Comparison of ENCODE assay signal across 12 mouse cellular contexts in genomic region chr10:80388731-80389130, GRCm38 (mm10). TPM values are rescaled to one million over a fixed set of nuclear protein-coding genes. Genes with fewer than 3 reads are reported as not detected.
DNase-seq lines count a peak whose midpoint lies in the region; ATAC-seq and TF ChIP-seq lines count a peak whose summit lies in the region.
"Had no signal": no experiment of that assay in that cellular context is flagged by ENCODE, and none has a peak within 500 bp of the region (broad histone marks: within the 10 kb centered on the region; RNA-seq: fewer than 3 reads in every experiment).

No protein-coding gene starts in this region.

- H3K9me3 ChIP-seq in forebrain, embryonic 12.5 days = no peaks in the 10 kb centered on the region
- no peaks in the 10 kb centered on the region for H3K9me3 ChIP-seq in forebrain, embryonic 11.5 days (ENCODE audit: control insufficient read depth, low read length)
- no peaks in the 10 kb centered on the region for H3K9me3 ChIP-seq in kidney, embryonic 15.5 days (replicated peaks)
- no peaks in the 10 kb centered on the region for H3K9me3 ChIP-seq in E14TG2a.4 (ENCODE audit: low read length)
- no peaks in the 10 kb centered on the region for H3K9me3 ChIP-seq in intestine, embryonic 15.5 days

- peaks cover 27% of the 10 kb centered on the region for H3K4me1 ChIP-seq in forebrain, embryonic 12.5 days
- peaks cover 21% of the 10 kb centered on the region for H3K4me1 ChIP-seq in forebrain, embryonic 11.5 days (replicated peaks; ENCODE audit: control insufficient read depth, insufficient read depth, low read length)
- H3K4me1 ChIP-seq in kidney, embryonic 15.5 days = peaks cover 40% of the 10 kb centered on the region
- peaks cover 20% of the 10 kb centered on the region; the same call in 1 of the 2 replicates for H3K4me1 ChIP-seq in kidney, adult 2 months (ENCODE audit: control insufficient read depth, insufficient read depth, low read length)
- H3K4me1 ChIP-seq in E14TG2a.4 (replicated peaks; ENCODE audit: low read depth, low read length) = peaks cover 78% of the 10 kb centered on the region
- H3K4me1 ChIP-seq in intestine, embryonic 15.5 days (replicated peaks) = peaks cover 30% of the 10 kb centered on the region

- no peak overlapping the region for H3K4me3 ChIP-seq in forebrain, embryonic 12.5 days (replicated peaks)
- H3K4me3 ChIP-seq in forebrain, embryonic 11.5 days (ENCODE audit: low read depth, low read length) = no peak overlapping the region
- 0 out of 2 replicates have a peak overlapping the region, but pooled peaks have one; percentile 74 for H3K4me3 ChIP-seq in kidney, embryonic 15.5 days (replicated peaks)
- H3K4me3 ChIP-seq in kidney, adult 2 months (ENCODE audit: insufficient read depth, low read depth, low read length) = no peak overlapping the region
- peak overlapping the region; percentile 80 for H3K4me3 ChIP-seq in E14TG2a.4 (replicated peaks; ENCODE audit: low read length)
- H3K4me3 ChIP-seq in intestine, embryonic 15.5 days (replicated peaks) = no peak overlapping the region

- no peak for DNase-seq in forebrain, embryonic 11.5 days (ENCODE audit: low spot score)
- no peak for DNase-seq in kidney, adult 2 months
- no peak for DNase-seq in layer of hippocampus, adult 9-11 months
- no peak for DNase-seq in urinary bladder, postnatal 4 days (ENCODE audit: low spot score in 2 of 2)
- DNase-seq: cerebellum, postnatal 25 days; heart, postnatal 10 days; lung, adult 18-20 months; right cerebral cortex, postnatal 14 days had no signal

- peak overlapping the region; percentile 91; the same call in 1 of the 2 replicates for H3K4me2 ChIP-seq in forebrain, embryonic 12.5 days
- no peak overlapping the region for H3K4me2 ChIP-seq in forebrain, embryonic 11.5 days (ENCODE audit: low read depth, low read length, severe bottlenecking)
- peak overlapping the region; percentile 97 for H3K4me2 ChIP-seq in kidney, embryonic 15.5 days
- no peak overlapping the region for H3K4me2 ChIP-seq in intestine, embryonic 15.5 days (replicated peaks)

- H3K27me3 ChIP-seq in forebrain, embryonic 12.5 days = no peaks in the 10 kb centered on the region
- H3K27me3 ChIP-seq in forebrain, embryonic 11.5 days (ENCODE audit: control insufficient read depth, insufficient read depth, low read length) = no peaks in the 10 kb centered on the region
- H3K27me3 ChIP-seq in kidney, embryonic 15.5 days = no peaks in the 10 kb centered on the region
- no peaks in the 10 kb centered on the region for H3K27me3 ChIP-seq in kidney, adult 2 months (replicated peaks; ENCODE audit: control insufficient read depth, insufficient read depth, low read length)
- peaks cover 13% of the 10 kb centered on the region for H3K27me3 ChIP-seq in E14TG2a.4 (ENCODE audit: insufficient read depth, low read length)
- no peaks in the 10 kb centered on the region for H3K27me3 ChIP-seq in intestine, embryonic 15.5 days (replicated peaks)

- H3K9ac ChIP-seq in forebrain, embryonic 12.5 days = no peak overlapping the region
- H3K9ac ChIP-seq in forebrain, embryonic 11.5 days (ENCODE audit: low read length) = no peak overlapping the region; the same call in 1 of the 2 replicates
- H3K9ac ChIP-seq in kidney, embryonic 15.5 days = 0 out of 2 replicates have a peak overlapping the region, but pooled peaks have one; percentile 96
- H3K9ac ChIP-seq in intestine, embryonic 15.5 days = peak overlapping the region; percentile 73; the same call in 1 of the 2 replicates

- no peak for TF ChIP-seq POLR2A in kidney, adult 2 months (IDR thresholded peaks at IDR 0.05; ENCODE audit: low read depth, low read length)

- no peak for ATAC-seq in forebrain, embryonic 12.5 days (ENCODE audit: low FRiP score)
- ATAC-seq in forebrain, embryonic 11.5 days (replicated peaks; ENCODE audit: low FRiP score) = no peak
- 0 out of 2 replicates have a peak, but pooled peaks have one; percentile 6 for ATAC-seq in kidney, embryonic 15.5 days (replicated peaks; ENCODE audit: low FRiP score)
- ATAC-seq in intestine, embryonic 15.5 days = no peak

- no peak for TF ChIP-seq CTCF in kidney, adult 2 months (conservative IDR thresholded peaks at IDR 0.05; ENCODE audit: insufficient read depth, insufficient read length, low read depth, low read length)
- no peak for TF ChIP-seq CTCF in E14TG2a.4 (conservative IDR thresholded peaks at IDR 0.05; ENCODE audit: low read length)

- 0 out of 2 replicates have a peak overlapping the region, but pooled peaks have one; percentile 5 for H3K27ac ChIP-seq in forebrain, embryonic 12.5 days
- no peak overlapping the region for H3K27ac ChIP-seq in forebrain, embryonic 11.5 days (ENCODE audit: low read depth, low read length)
- peak overlapping the region; percentile 83; the same call in 1 of the 2 replicates for H3K27ac ChIP-seq in kidney, embryonic 15.5 days
- H3K27ac ChIP-seq in kidney, adult 2 months (ENCODE audit: insufficient read depth, low read depth, low read length) = no peak overlapping the region
- no peak overlapping the region for H3K27ac ChIP-seq in intestine, embryonic 15.5 days

- H3K36me3 ChIP-seq in forebrain, embryonic 12.5 days (replicated peaks) = peaks cover 48% of the 10 kb centered on the region
- H3K36me3 ChIP-seq in forebrain, embryonic 11.5 days (ENCODE audit: control insufficient read depth, insufficient read depth, low read length) = peaks cover 20% of the 10 kb centered on the region
- H3K36me3 ChIP-seq in kidney, embryonic 15.5 days = peaks cover 50% of the 10 kb centered on the region
- H3K36me3 ChIP-seq in kidney, adult 2 months (ENCODE audit: control insufficient read depth, insufficient read depth, low read length) = no peaks in the 10 kb centered on the region
- H3K36me3 ChIP-seq in E14TG2a.4 (ENCODE audit: insufficient read depth, low read length) = peaks cover 65% of the 10 kb centered on the region
- peaks cover 21% of the 10 kb centered on the region for H3K36me3 ChIP-seq in intestine, embryonic 15.5 days

- 36% methylated on average over 2 of the region's 2 CpGs for WGBS in forebrain, embryonic 12.5 days
- WGBS in forebrain, embryonic 11.5 days = 24% methylated on average over 2 of the region's 2 CpGs
- WGBS in kidney, embryonic 15.5 days = 13% methylated on average over 2 of the region's 2 CpGs
- 32% methylated on average over 2 of the region's 2 CpGs for WGBS in kidney, adult 2 months
- 16% methylated on average over 2 of the region's 2 CpGs for WGBS in intestine, embryonic 15.5 days

RNA-seq across cellular contexts. Expression of gene Mex3d, which starts 1.3 kb away (rescaled TPM):
- 17.3 and 21.3 TPM in 2 replicates for polyA plus RNA-seq in forebrain, embryonic 12.5 days (2016; fragmentation: Nextera tagmentation; extraction: Ambion mirVana)
- polyA plus RNA-seq in forebrain, embryonic 11.5 days (2014; fragmentation: Nextera tagmentation; extraction: Ambion mirVana) = 13.3 and 15.9 TPM in 2 replicates
- polyA plus RNA-seq in kidney, embryonic 15.5 days (2015; fragmentation: Nextera tagmentation; extraction: Ambion mirVana) = 7.1 and 8.4 TPM in 2 replicates
- polyA plus RNA-seq in kidney, adult 2 months (2012; rRNA removed) = 7.9 and 11.9 TPM in 2 replicates
- 5.5 and 6.9 TPM in 2 replicates for polyA plus RNA-seq in intestine, embryonic 15.5 days (2015; fragmentation: Nextera tagmentation; extraction: Ambion mirVana)

RNA-seq across cellular contexts. Expression of gene Mbd3, which starts 10.6 kb away (rescaled TPM):
- polyA plus RNA-seq in forebrain, embryonic 12.5 days (2016; fragmentation: Nextera tagmentation; extraction: Ambion mirVana) = 312 and 327 TPM in 2 replicates
- polyA plus RNA-seq in forebrain, embryonic 11.5 days (2014; fragmentation: Nextera tagmentation; extraction: Ambion mirVana) = 276 and 322 TPM in 2 replicates
- 260 and 283 TPM in 2 replicates for polyA plus RNA-seq in kidney, embryonic 15.5 days (2015; fragmentation: Nextera tagmentation; extraction: Ambion mirVana)
- 143 and 151 TPM in 2 replicates for polyA plus RNA-seq in kidney, adult 2 months (2012; rRNA removed)
- 180 and 201 TPM in 2 replicates for polyA plus RNA-seq in intestine, embryonic 15.5 days (2015; fragmentation: Nextera tagmentation; extraction: Ambion mirVana)

RNA-seq across cellular contexts. Expression of gene Uqcr11, which starts 17.9 kb away (rescaled TPM):
- 371 and 400 TPM in 2 replicates for polyA plus RNA-seq in forebrain, embryonic 12.5 days (2016; fragmentation: Nextera tagmentation; extraction: Ambion mirVana)
- polyA plus RNA-seq in forebrain, embryonic 11.5 days (2014; fragmentation: Nextera tagmentation; extraction: Ambion mirVana) = 430 and 504 TPM in 2 replicates
- 790 and 798 TPM in 2 replicates for polyA plus RNA-seq in kidney, embryonic 15.5 days (2015; fragmentation: Nextera tagmentation; extraction: Ambion mirVana)
- 3,960 and 3,968 TPM in 2 replicates for polyA plus RNA-seq in kidney, adult 2 months (2012; rRNA removed)
- 890 and 1,161 TPM in 2 replicates for polyA plus RNA-seq in intestine, embryonic 15.5 days (2015; fragmentation: Nextera tagmentation; extraction: Ambion mirVana)

RNA-seq across cellular contexts. Expression of gene Plk5, which starts 32.5 kb away (rescaled TPM):
- polyA plus RNA-seq in forebrain, embryonic 12.5 days (2016; fragmentation: Nextera tagmentation; extraction: Ambion mirVana) = 0.23 and 0.40 TPM in 2 replicates
- 0.36 and 0.87 TPM in 2 replicates for polyA plus RNA-seq in forebrain, embryonic 11.5 days (2014; fragmentation: Nextera tagmentation; extraction: Ambion mirVana)
- polyA plus RNA-seq in kidney, embryonic 15.5 days (2015; fragmentation: Nextera tagmentation; extraction: Ambion mirVana) = 0.67 and 0.70 TPM in 2 replicates
- 1.8 and 2.0 TPM in 2 replicates for polyA plus RNA-seq in kidney, adult 2 months (2012; rRNA removed)
- polyA plus RNA-seq in intestine, embryonic 15.5 days (2015; fragmentation: Nextera tagmentation; extraction: Ambion mirVana) = 0.32 and 0.63 TPM in 2 replicates

RNA-seq across cellular contexts. Expression of gene Adamtsl5, which starts 40.5 kb away (rescaled TPM):
- polyA plus RNA-seq in forebrain, embryonic 12.5 days (2016; fragmentation: Nextera tagmentation; extraction: Ambion mirVana) = 0.17 and 0.55 TPM in 2 replicates
- 0.51 and 0.76 TPM in 2 replicates for polyA plus RNA-seq in forebrain, embryonic 11.5 days (2014; fragmentation: Nextera tagmentation; extraction: Ambion mirVana)
- 3.6 and 5.2 TPM in 2 replicates for polyA plus RNA-seq in kidney, embryonic 15.5 days (2015; fragmentation: Nextera tagmentation; extraction: Ambion mirVana)
- 5.5 and 7.4 TPM in 2 replicates for polyA plus RNA-seq in kidney, adult 2 months (2012; rRNA removed)
- polyA plus RNA-seq in intestine, embryonic 15.5 days (2015; fragmentation: Nextera tagmentation; extraction: Ambion mirVana) = 19.3 and 20.4 TPM in 2 replicates

Comparison
In these comparisons a context has a peak if more than half of its experiments do, and no peak if none do; other contexts are left out.
1. H3K27ac ChIP-seq: peak in forebrain, embryonic 12.5 days (single experiment) and kidney, embryonic 15.5 days (single experiment); none in forebrain, embryonic 11.5 days (single experiment), kidney, adult 2 months (single experiment) and intestine, embryonic 15.5 days (single experiment).
2. H3K4me2 ChIP-seq: peak in forebrain, embryonic 12.5 days (single experiment) and kidney, embryonic 15.5 days (single experiment); none in forebrain, embryonic 11.5 days (single experiment) and intestine, embryonic 15.5 days (single experiment).
3. H3K4me3 ChIP-seq: peak in kidney, embryonic 15.5 days (single experiment) and E14TG2a.4 (single experiment); none in forebrain, embryonic 12.5 days (single experiment), forebrain, embryonic 11.5 days (single experiment), kidney, adult 2 months (single experiment) and intestine, embryonic 15.5 days (single experiment).
4. H3K9ac ChIP-seq: peak in kidney, embryonic 15.5 days (single experiment) and intestine, embryonic 15.5 days (single experiment); none in forebrain, embryonic 12.5 days (single experiment) and forebrain, embryonic 11.5 days (single experiment).